Mouse (Mus musculus) cerebellum, postnatal 25 days (tissue): Measurements from ENCODE around the gene Esp18.

ENCODE experiments used
- DNase-seq, 2 experiments: peaks; one replicate each; pipeline ENCODE4 v3.0.0; 2021; ENCODE audit warnings: mixed read lengths in 2 of 2

Esp18 gene

DNA sequence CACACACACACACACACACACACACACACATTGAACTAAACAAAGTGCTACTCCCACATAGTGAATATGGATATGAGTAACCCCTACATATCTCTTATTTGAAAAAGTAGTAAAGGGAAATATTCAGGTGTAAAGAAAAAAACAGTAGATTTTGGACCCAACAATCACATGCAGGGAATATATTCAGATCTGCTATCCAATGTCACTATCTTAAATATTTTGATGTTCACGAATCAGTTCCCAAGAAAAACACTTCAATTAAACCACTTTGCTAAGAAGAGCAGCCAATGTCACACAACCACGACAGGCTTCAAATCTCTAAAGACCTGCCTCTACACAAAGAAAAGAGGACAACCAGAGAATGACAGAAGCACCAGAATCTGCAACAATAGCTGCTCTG, at the start of gene Esp18:
Gene Esp18 (plus strand): TSS at position 301 of the 400 bp plus-strand sequence.
- DNase-seq: no peak

- DNase-seq: no peak
Observed at GRCm38 (mm10) chr17:39363316-39363715, 42.8 kb upstream of the Esp18 start.
